Mouse (Mus musculus): ENCODE results near the gene Gucy2c.
A peak's percentile ranks its signal among the peaks of the same experiment; 100 is the strongest.

Gene Gucy2c

DNA sequence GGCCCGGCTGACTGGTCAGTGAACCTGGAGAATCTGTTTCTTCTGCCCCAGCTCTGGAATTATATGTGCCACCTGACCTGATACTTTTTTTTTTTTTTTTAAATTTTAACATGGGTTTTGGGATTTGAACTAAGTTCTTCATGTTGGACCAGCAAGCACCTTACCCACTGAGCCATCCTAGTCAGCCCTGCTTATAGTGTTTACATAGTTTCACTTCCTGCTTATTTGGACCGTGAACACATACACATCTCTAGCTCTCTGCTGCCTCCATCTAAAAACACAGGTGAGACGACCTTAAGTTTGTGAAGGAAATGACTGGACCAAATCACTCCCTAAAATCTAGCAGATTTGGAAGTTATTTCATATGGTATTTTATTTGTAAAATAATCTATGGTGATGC is 58.4 kb downstream of the Gucy2c start:
- DNase-seq: no peak

- DNase-seq: no peak
These were observed 59.0 kb downstream of the Gucy2c start for GRCm38 (mm10) chr6:136722565-136722964.

- DNase-seq: peak; percentile 27
These were observed 59.6 kb downstream of the Gucy2c start for GRCm38 (mm10) chr6:136721925-136722324.

DNA sequence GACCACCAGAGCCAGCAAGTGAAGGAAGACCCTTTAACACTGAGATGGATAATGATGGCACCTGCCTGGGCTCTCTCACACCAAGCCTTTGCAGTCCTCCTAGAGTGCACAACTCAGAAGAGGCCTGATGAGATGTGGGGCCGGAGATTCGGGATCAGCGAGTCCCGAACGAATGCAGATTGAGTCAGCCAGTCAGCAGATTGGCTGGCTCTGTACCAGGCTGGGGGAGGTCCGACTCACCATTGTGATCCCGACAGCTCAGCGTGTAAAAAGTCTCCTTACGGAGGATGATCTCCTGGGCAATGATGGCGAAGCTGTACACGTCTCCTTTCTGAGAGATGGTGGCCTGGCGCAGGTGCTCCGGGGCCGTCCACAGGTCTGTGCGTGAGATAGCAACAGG is 61.1 kb downstream of the Gucy2c start:
- DNase-seq: no peak

- no peak for DNase-seq
These were observed 65.6 kb downstream of the Gucy2c start for GRCm38 (mm10) chr6:136715881-136716431.

GRCm38 (mm10) chr6:136714097-136714496 is 67.5 kb downstream of the Gucy2c start:
- DNase-seq: no peak

DNA sequence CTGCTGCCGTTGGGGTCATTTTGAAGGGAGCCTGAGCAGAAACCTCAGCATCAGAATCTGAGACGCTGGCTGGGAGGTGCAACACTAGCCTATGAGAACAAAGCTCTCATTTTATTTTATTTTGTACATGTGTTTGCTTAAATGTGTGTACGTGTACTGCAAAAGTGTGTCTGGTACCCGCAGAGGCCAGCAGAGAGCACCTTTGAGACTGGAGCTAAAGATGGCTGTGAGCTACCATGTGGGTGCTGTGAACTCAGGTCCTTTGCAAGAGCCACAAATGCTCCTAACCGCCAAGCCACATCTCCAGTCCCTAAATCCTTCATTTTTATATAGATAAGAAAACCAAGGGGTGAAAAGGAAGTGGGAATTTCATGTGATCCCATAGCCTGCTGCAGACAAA is 71.2 kb downstream of the Gucy2c start:
- DNase-seq: no peak

- no peak for DNase-seq
These were observed 73.0 kb downstream of the Gucy2c start for GRCm38 (mm10) chr6:136708597-136708996.

DNA sequence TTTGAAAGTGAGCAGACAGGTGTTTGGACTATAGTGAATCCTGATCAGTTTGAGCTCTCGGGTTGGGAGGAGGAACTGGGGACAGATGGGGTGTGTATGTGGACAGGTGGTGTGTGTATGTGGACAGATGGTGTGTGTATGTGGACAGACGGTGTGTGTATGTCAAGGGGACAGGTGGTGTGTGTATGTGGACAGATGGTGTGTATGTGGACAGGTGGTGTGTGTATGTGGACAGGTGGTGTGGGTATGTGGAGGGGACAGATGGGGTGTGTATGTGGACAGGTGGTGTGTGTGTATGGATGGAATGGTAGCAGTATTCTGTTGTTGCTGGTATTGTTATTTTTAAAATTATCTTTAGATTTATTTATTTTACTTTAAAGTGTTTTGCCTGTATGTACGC is 79.7 kb downstream of the Gucy2c start:
- DNase-seq: no peak

GRCm38 (mm10) chr6:136701185-136701584 is 80.4 kb downstream of the Gucy2c start:
- no peak for DNase-seq

- no peak for DNase-seq
These were observed 90.3 kb downstream of the Gucy2c start for GRCm38 (mm10) chr6:136691314-136691713.

GRCm38 (mm10) chr6:136690527-136690926 is 91.0 kb downstream of the Gucy2c start:
- no peak for DNase-seq

GRCm38 (mm10) chr6:136689790-136690413 is 91.7 kb downstream of the Gucy2c start:
- no peak for DNase-seq

GRCm38 (mm10) chr6:136685433-136685832 is 96.1 kb downstream of the Gucy2c start:
- DNase-seq: no peak

- DNase-seq: no peak
These were observed 97.9 kb downstream of the Gucy2c start for GRCm38 (mm10) chr6:136683410-136684334.

DNA sequence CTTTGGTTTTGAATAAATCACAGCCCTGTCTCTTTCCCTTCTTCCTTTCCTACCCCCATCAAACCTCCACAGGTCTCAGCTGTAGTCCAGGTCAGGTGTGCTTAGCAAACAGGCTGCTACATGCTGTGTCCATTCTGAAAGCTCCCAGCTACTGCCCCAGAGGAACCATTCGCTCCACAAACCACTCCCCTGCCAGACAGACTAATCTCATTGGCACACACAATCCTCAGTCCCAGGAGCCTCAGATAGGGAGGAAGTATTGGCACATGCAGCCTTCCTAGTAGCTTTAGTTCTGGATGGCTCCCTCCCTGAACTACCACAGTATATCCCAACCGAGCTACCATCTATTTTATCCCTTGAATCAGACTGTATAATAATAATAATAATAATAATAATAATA is 102.2 kb downstream of the Gucy2c start:
- no peak for DNase-seq

DNA sequence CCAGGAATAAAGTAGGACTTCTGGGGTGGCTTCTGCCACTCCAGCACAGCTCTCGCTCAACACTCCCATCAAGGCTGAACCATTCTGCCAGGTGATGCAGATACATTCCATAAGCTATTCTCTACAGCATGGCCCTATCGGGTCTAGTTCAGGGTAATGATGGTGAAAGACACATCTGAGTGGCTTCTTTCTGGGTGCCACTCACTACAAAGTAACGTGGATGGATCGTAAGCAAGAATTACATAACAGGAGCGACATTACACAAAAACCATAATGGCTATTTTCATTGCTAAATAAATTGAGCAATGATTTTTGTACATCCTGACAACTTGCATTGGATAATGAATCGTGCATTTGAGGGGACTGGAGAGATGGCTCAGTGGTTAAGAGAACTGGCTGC is 106.6 kb downstream of the Gucy2c start:
- no peak for DNase-seq

DNA sequence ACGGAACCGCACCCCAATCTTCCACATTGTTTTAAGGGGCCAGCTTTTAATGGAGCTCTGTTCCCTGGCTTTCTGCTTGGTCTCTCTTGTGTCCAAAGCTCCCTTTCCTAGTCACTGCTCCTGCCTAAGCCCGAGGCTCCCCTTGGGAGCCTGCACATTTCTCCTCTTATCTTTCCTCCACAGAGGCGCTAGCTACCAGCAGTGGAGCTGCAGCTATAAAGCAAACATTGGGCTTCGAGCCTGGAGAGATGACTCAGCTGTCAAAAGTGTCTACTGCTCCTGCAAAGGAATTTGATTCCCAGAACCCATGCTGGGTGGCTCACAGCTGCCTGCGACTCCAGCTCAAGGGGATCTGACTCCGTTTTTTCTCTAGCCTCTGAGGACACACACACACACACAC is 109.1 kb downstream of the Gucy2c start:
- peak; percentile 64 for DNase-seq

DNA sequence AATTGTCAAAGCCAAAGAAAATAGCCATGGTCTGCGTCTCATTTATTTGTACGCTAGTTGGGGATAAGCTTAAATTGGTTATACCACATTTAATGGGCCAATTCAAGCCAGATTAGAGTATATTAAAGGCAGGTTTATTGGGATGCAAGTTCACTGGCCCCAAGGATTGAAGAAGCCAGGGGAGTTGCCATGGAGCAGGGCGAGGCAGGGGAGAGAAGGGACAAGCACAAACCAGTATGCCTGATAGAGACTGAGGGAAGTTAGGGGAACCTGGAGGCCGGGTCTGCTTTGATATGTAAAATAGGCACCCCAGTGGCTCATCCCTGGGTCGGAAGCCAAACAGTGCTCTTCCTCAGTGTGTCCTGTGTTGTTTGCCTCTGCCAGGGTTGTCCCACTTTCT is 112.3 kb downstream of the Gucy2c start:
- no peak for DNase-seq

DNA sequence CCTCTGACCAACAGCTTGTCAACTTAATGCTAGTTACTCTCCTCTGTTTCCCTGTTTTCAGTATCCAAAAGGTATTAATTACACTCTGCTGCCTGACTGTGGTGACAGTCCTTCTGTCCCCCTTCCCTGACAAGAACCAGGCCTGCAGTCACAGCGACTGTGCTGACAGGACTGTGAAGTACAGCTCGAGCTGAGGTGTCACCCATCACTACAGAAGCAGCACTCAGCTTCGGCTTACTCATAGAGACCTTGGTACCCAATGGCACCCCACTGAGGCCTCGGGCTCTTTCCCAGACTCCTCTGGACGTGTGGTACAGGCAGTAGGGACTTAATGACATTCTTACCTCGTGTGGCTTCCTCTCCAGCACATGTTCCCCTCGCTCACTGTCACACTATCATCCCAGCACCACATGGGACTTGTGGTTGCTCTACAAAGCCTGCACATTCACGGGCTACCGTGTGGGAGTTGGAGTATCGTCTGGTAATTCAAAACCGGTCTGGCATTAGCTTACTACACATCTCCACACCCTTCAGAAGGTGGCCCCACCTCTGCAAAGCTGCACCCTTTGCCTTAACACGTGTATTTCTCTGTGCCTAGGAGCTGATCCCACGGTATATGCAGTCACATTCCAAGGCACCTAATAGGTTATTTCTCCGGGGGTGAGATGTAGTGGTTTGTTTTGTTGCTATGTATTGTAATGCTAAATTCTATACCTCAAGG is 113.1 kb downstream of the Gucy2c start:
- no peak for DNase-seq

DNA sequence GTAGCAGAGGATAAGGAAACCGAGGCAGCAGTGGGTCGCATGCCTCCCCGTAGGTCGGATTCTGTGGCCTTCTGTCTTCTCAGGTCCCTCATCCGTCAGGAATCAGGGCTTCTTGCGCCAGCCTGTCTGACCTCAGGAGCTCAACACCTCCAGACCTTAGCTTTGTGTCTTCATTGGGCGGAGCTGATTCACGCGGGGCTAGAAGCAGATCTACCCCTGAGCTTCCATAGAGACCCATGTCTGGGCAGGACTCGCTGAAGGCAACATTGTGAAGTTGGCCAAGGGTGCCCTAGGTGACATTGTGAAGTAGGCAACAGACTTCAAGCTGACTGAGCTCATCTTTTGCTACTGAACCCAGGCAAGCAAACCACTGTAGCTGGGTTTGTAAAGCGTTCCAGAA is 119.5 kb downstream of the Gucy2c start:
- no peak for DNase-seq

- DNase-seq: no peak
These were observed 119.9 kb downstream of the Gucy2c start, which contains the start of gene Plbd1 for GRCm38 (mm10) chr6:136661706-136662016. TSS of gene Plbd1 (minus strand) at chr6:136661928.

All from right cerebral cortex, postnatal 25 days (tissue).